Mouse (Mus musculus) limb, embryonic 15.5 days (tissue): ENCODE measurements around the gene Defb20. TPM values are rescaled to one million over a fixed set of nuclear protein-coding genes. Genes with fewer than 3 reads are reported as not detected.

ENCODE experiments used
- ATAC-seq: fragments of 200-750 bp; cut with Nextera tagmentation; 2 replicates; pipeline ENCODE4 v1.8.0; 2017; ENCODE audit warnings: low read depth, moderate TSS enrichment; ENCODE audit not compliant: insufficient number of reproducible peaks, low FRiP score, low TSS enrichment
- H3K27ac ChIP-seq: fragments of 300-500 bp; sonication (generic); 2 replicates; pipeline ENCODE4 v1.5.1; 2015; ENCODE audit warnings: moderate library complexity, mild to moderate bottlenecking, inconsistent platforms
- H3K27me3 ChIP-seq: fragments of 300-500 bp; sonication (generic); 2 replicates; pipeline ENCODE4 v1.6.1; 2015; ENCODE audit warnings: inconsistent platforms
- H3K36me3 ChIP-seq: fragments of 300-500 bp; sonication (generic); 2 replicates; pipeline ENCODE4 v1.6.1; 2015; ENCODE audit warnings: inconsistent platforms
- H3K4me1 ChIP-seq: fragments of 300-500 bp; sonication (generic); 2 replicates; pipeline ENCODE4 v1.6.1; 2015; ENCODE audit warnings: inconsistent platforms
- H3K4me2 ChIP-seq: fragments of 300-500 bp; sonication (generic); 2 replicates; pipeline ENCODE4 v1.6.1; 2015; ENCODE audit warnings: mild to moderate bottlenecking, inconsistent platforms
- H3K4me3 ChIP-seq: fragments of 300-500 bp; sonication (generic); 2 replicates; pipeline ENCODE4 v1.5.1; 2015; ENCODE audit warnings: mild to moderate bottlenecking, inconsistent platforms
- H3K9ac ChIP-seq: fragments of 300-500 bp; sonication (generic); 2 replicates; pipeline ENCODE4 v1.6.1; 2015; ENCODE audit warnings: inconsistent platforms
- H3K9me3 ChIP-seq: fragments of 300-500 bp; sonication (generic); 2 replicates; pipeline ENCODE4 v1.6.1; 2016; ENCODE audit warnings: inconsistent platforms
- WGBS: fragments of 180-500 bp; shearing (Covaris S2); methylation state at CpG from one replicate; pipeline ENCODE4 v1.1.7; 2015; 5-methylcytosine and 5-hydroxymethylcytosine counted together
- polyA plus RNA-seq: library from polyadenylated mRNA; unstranded; fragments of >200 nt; fragmentation: Nextera tagmentation; extraction: Ambion mirVana; gene quantifications from 2 replicates; pipeline ENCODE4 v1.2.1, GENCODE M21; 2015

Gene Defb20
- polyA plus RNA-seq, 1 experiment from 2014 or later = not detected

GRCm38 (mm10) chr2:152500863-152501229, 24.0 kb downstream of the Defb20 start:
- no peaks in the 10 kb centered on the region for H3K27me3 ChIP-seq
- no peak overlapping the region for H3K9ac ChIP-seq
- 77% methylated on average over 6 of the region's 6 CpGs for WGBS
- H3K36me3 ChIP-seq = no peaks in the 10 kb centered on the region
- no peak for ATAC-seq
- no peaks in the 10 kb centered on the region for H3K9me3 ChIP-seq
- no peak overlapping the region for H3K4me3 ChIP-seq
- no peak overlapping the region for H3K27ac ChIP-seq
- no peaks in the 10 kb centered on the region for H3K4me1 ChIP-seq
- H3K4me2 ChIP-seq = no peak overlapping the region

- H3K9ac ChIP-seq = no peak overlapping the region
- no peaks in the 10 kb centered on the region for H3K9me3 ChIP-seq
- H3K4me3 ChIP-seq = no peak overlapping the region
- H3K4me2 ChIP-seq = no peak overlapping the region
- no peak overlapping the region for H3K27ac ChIP-seq
- H3K4me1 ChIP-seq = no peaks in the 10 kb centered on the region
- no peaks in the 10 kb centered on the region for H3K36me3 ChIP-seq
- 84% methylated on average over 2 of the region's 2 CpGs for WGBS
- no peaks in the 10 kb centered on the region for H3K27me3 ChIP-seq
- no peak for ATAC-seq
Measured at GRCm38 (mm10) chr2:152503950-152504349, 27.1 kb downstream of the Defb20 start.

GRCm38 (mm10) chr2:152511592-152511991, 34.7 kb downstream of the Defb20 start, which contains the start of gene Defb26:
Gene Defb26 (minus strand): TSS chr2:152511692.
- peaks cover 4% of the 10 kb centered on the region; the same call in 1 of the 2 replicates for H3K4me1 ChIP-seq
- no peak within 1 kb of the TSS for H3K9ac ChIP-seq
- 84% methylated on average over 1 of the region's 1 CpGs for WGBS
- H3K36me3 ChIP-seq = no peaks in the 10 kb centered on the region
- H3K27ac ChIP-seq = no peak within 1 kb of the TSS
- ATAC-seq = no peak
- no peak within 1 kb of the TSS for H3K4me2 ChIP-seq
- no peak within 1 kb of the TSS for H3K4me3 ChIP-seq
- H3K9me3 ChIP-seq = no peaks in the 10 kb centered on the region
- no peaks in the 10 kb centered on the region for H3K27me3 ChIP-seq

- Histone ChIP-seq H3K4me2 (no peak overlapping the region), H3K27ac (no peak overlapping the region), H3K4me3 (no peak overlapping the region), H3K9me3 (no peaks in the 10 kb centered on the region), H3K27me3 (no peaks in the 10 kb centered on the region), H3K36me3 (no peaks in the 10 kb centered on the region), H3K9ac (no peak overlapping the region), H3K4me1 (peaks cover 4% of the 10 kb centered on the region; the same call in 1 of the 2 replicates)
- whole genome bisulfite sequencing = 37% methylated on average over 4 of the region's 4 CpGs
- no peak for ATAC-seq
Measured at GRCm38 (mm10) chr2:152516084-152516483, 39.2 kb downstream of the Defb20 start.

- no peak within 1 kb of the TSS for H3K4me2 ChIP-seq
- H3K4me1 ChIP-seq = peaks cover 4% of the 10 kb centered on the region; the same call in 1 of the 2 replicates
- no peak within 1 kb of the TSS for H3K4me3 ChIP-seq
- no peaks in the 10 kb centered on the region for H3K27me3 ChIP-seq
- no peak within 1 kb of the TSS for H3K9ac ChIP-seq
- no peaks in the 10 kb centered on the region for H3K36me3 ChIP-seq
- no peak for ATAC-seq
- WGBS = 71% methylated on average over 4 of the region's 4 CpGs
- H3K27ac ChIP-seq = no peak within 1 kb of the TSS
- H3K9me3 ChIP-seq = no peaks in the 10 kb centered on the region
Measured at GRCm38 (mm10) chr2:152517981-152518380, 41.1 kb downstream of the Defb20 start, which contains the start of gene Defb28. Gene Defb28 (plus strand): TSS chr2:152518255.

Other genes with a start within 250 kb of the Defb20 start
- 43.5 and 48.0 TPM in 2 replicates for gene Tbc1d20, start 183.2 kb upstream of the Defb20 start, polyA plus RNA-seq
- gene Rbck1, start 144.4 kb upstream of the Defb20 start, polyA plus RNA-seq = 86.3 and 91.7 TPM in 2 replicates
- gene Trib3, start 133.0 kb upstream of the Defb20 start, polyA plus RNA-seq = 2.9 and 4.5 TPM in 2 replicates
- gene Nrsn2, start 100.4 kb upstream of the Defb20 start, polyA plus RNA-seq = 1.0 and 1.5 TPM in 2 replicates
- gene Sox12, start 79.0 kb upstream of the Defb20 start, polyA plus RNA-seq = 5.2 and 6.6 TPM in 2 replicates
- 28.5 and 35.0 TPM in 2 replicates for gene Zcchc3, start 62.0 kb upstream of the Defb20 start, polyA plus RNA-seq
- 0.10 TPM in 1 of 2 replicates, not detected in the other for gene 6820408C15Rik, start 61.5 kb upstream of the Defb20 start, polyA plus RNA-seq
- gene Defb23, start 12.4 kb upstream of the Defb20 start, polyA plus RNA-seq = not detected in 2 replicates
- gene Defb22, start 13.1 kb downstream of the Defb20 start, polyA plus RNA-seq = not detected in 2 replicates
- not detected in 2 replicates for gene Defb26, start 34.6 kb downstream of the Defb20 start, polyA plus RNA-seq
- not detected in 2 replicates for gene Defb28, start 41.2 kb downstream of the Defb20 start, polyA plus RNA-seq
- gene Defb29, start 63.0 kb downstream of the Defb20 start, polyA plus RNA-seq = not detected in 2 replicates
- gene Gm17416, start 92.3 kb downstream of the Defb20 start, polyA plus RNA-seq = not detected in 2 replicates
- not detected in 2 replicates for gene Defb21, start 95.7 kb downstream of the Defb20 start, polyA plus RNA-seq
- gene Defb19, start 103.2 kb downstream of the Defb20 start, polyA plus RNA-seq = not detected in 2 replicates
- gene Defb45, start 122.3 kb downstream of the Defb20 start, polyA plus RNA-seq = not detected in 2 replicates
- not detected in 2 replicates for gene Defb36, start 127.3 kb downstream of the Defb20 start, polyA plus RNA-seq
- gene Defb25, start 146.0 kb downstream of the Defb20 start, polyA plus RNA-seq = 0.92 and 1.1 TPM in 2 replicates
- 5.2 and 7.4 TPM in 2 replicates for gene Rem1, start 149.9 kb downstream of the Defb20 start, polyA plus RNA-seq
- 143 and 150 TPM in 2 replicates for gene H13, start 192.4 kb downstream of the Defb20 start, polyA plus RNA-seq
- 22.0 and 24.2 TPM in 2 replicates for gene Mcts2, start 210.0 kb downstream of the Defb20 start, polyA plus RNA-seq